Mouse (Mus musculus) hematopoietic stem cell, adult 5-6 weeks (primary cell): Measurements from ENCODE around the gene Clic4. TPM values are rescaled to one million over a fixed set of nuclear protein-coding genes. Genes with fewer than 3 reads are reported as not detected.

Experiments used
- ATAC-seq, 2 experiments: fragments of 125-278 bp in 1 of 2; replicated peaks in 1 of 2; 2 replicates each; pipeline ENCODE4 v1.8.0; 2016 to 2017; ENCODE audit warnings: inconsistent platforms in 2 of 2, mild to moderate bottlenecking in 2 of 2, moderate number of reproducible peaks in 2 of 2, low read depth in 1 of 2, moderate TSS enrichment in 1 of 2; ENCODE audit not compliant: low FRiP score in 2 of 2, poor library complexity in 2 of 2, severe bottlenecking in 2 of 2, insufficient read depth in 1 of 2, low TSS enrichment in 1 of 2
- total RNA-seq: library from RNA; stranded (forward); fragments of 172-1452, 232-1000 nt; gene quantifications from 2 replicates; pipeline ENCODE4 v1.2.3, GENCODE M21; 2017

Gene Clic4
- 62.0 and 66.9 TPM in 2 replicates for total RNA-seq

GRCm38 (mm10) chr4:135272640-135273306 is at the start of gene Clic4:
Gene Clic4 (minus strand): TSS chr4:135272814.
- peak; percentile 93 to 95 for ATAC-seq

- peak; percentile 42 to 58; a peak in 3 of 4 replicates for ATAC-seq
These were observed 45.4 kb upstream of the Clic4 start for GRCm38 (mm10) chr4:135317966-135318365.

- no peak for ATAC-seq
These were observed 44.9 kb upstream of the Clic4 start for GRCm38 (mm10) chr4:135317539-135317938.

- ATAC-seq, result no peak
These were observed 42.7 kb upstream of the Clic4 start for GRCm38 (mm10) chr4:135315287-135315686.

- ATAC-seq, result peak; percentile 1 to 18; a peak in 1 of 4 replicates
These were observed 41.8 kb upstream of the Clic4 start for GRCm38 (mm10) chr4:135314419-135314832.

- ATAC-seq, result peak; percentile 74 to 84
These were observed 41.2 kb upstream of the Clic4 start for GRCm38 (mm10) chr4:135313761-135314241.

GRCm38 (mm10) chr4:135313111-135313691 is 40.6 kb upstream of the Clic4 start:
- peak in 1 of 2 experiments; percentile 18; a peak in 2 of 4 replicates for ATAC-seq

GRCm38 (mm10) chr4:135312706-135313105 is 40.1 kb upstream of the Clic4 start:
- no peak for ATAC-seq

GRCm38 (mm10) chr4:135310371-135310770 is 37.8 kb upstream of the Clic4 start:
- ATAC-seq, result no peak

GRCm38 (mm10) chr4:135309726-135310125 is 37.1 kb upstream of the Clic4 start:
- ATAC-seq, result no peak

GRCm38 (mm10) chr4:135309112-135309659 is 36.6 kb upstream of the Clic4 start:
- ATAC-seq, result no peak

- ATAC-seq, result no peak
These were observed 34.5 kb upstream of the Clic4 start for GRCm38 (mm10) chr4:135306971-135307632.

GRCm38 (mm10) chr4:135306533-135306932 is 33.9 kb upstream of the Clic4 start:
- ATAC-seq, result no peak

- ATAC-seq, result no peak
These were observed 29.6 kb upstream of the Clic4 start for GRCm38 (mm10) chr4:135302261-135302660.

GRCm38 (mm10) chr4:135301166-135301565 is 28.6 kb upstream of the Clic4 start:
- ATAC-seq, result no peak

- no peak for ATAC-seq
These were observed 27.8 kb upstream of the Clic4 start for GRCm38 (mm10) chr4:135300248-135301041.

- ATAC-seq, result no peak
These were observed 26.1 kb upstream of the Clic4 start for GRCm38 (mm10) chr4:135298680-135299079.
